ENCODE assay signal across 1 mouse cellular context in the genomic region with DNA sequence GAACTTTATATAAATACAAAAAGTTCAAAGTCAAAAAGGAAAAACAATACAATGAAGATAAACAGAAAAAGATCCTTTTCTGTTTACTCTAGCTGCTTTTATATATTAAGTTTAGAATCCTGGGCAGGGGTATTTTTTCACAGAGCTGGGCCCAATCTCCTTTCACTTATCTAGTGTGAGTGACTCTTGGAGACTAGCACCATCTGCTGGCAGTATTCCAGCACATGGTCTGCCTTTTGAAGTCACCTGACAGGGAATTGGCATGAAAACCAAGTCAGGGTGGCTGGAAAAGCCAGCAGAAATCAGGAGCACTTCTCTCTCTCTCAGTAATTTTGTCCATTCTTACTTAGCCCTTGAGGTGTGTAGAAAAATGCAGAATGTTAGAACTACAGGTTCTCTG.
TF ChIP-seq lines count a peak whose summit lies in the region.

No protein-coding gene starts in this region.

TF ChIP-seq in MEL, 35 proteins besides CTCF, POLR2A, EP300 and RAD21 (continued from another document):
- TF ChIP-seq TBP (IDR thresholded peaks at IDR 0.05; ENCODE audit: low read depth, low read length): no peak
- TF ChIP-seq BHLHE40 (IDR thresholded peaks at IDR 0.05; ENCODE audit: borderline replicate concordance, low read depth, low read length): 0 out of 2 replicates have a peak, but pooled peaks have one; percentile 9
- peak; percentile 25; the same call in 1 of the 2 replicates for TF ChIP-seq SMC3 (IDR thresholded peaks at IDR 0.05; ENCODE audit: low read depth, low read length)
- TF ChIP-seq USF1 (IDR thresholded peaks at IDR 0.05; ENCODE audit: low read depth, low read length): peak; percentile 73
- peak; percentile 56 for TF ChIP-seq MAX (IDR thresholded peaks at IDR 0.05; ENCODE audit: low read length)
